15 mouse cellular contexts compared by ENCODE assay signal in the genomic region with DNA sequence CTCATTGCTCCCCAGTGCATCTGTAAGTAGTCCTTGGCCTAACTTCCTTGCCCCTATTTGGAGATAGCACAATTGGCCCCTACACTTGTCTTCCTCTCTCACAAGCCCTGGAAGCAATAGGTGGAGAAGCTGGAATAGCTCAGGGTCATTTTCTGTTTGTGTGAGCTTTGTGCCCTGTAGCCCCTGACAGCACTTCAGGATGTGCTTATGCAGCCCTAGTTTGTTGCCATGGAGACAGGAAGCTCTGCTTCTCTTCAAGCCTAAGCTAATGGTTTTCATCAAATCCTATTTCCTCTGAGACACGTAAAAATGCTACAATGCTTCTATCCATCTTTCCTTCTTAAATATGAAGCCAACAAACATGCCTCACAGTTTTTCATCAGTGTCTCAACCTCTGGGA.
DNase-seq lines count a peak whose midpoint lies in the region; ATAC-seq and TF ChIP-seq lines count a peak whose summit lies in the region.
"Had no signal": no experiment of that assay in that cellular context is flagged by ENCODE, and none has a peak within 500 bp of the region (broad histone marks: within the 10 kb centered on the region; RNA-seq: fewer than 3 reads in every experiment).

No protein-coding gene starts in this region.

- 18% methylated on average over 1 of the region's 1 CpGs for WGBS in heart, embryonic 15.5 days
- 24% methylated on average over 1 of the region's 1 CpGs for WGBS in heart, adult 2 months
- 41% methylated on average over 1 of the region's 1 CpGs for WGBS in neural tube, embryonic 13.5 days
- 13% methylated on average over 1 of the region's 1 CpGs for WGBS in embryonic facial prominence, embryonic 14.5 days
- 40% methylated on average over 1 of the region's 1 CpGs for WGBS in neural tube, embryonic 14.5 days

- no peaks in the 10 kb centered on the region for H3K9me3 ChIP-seq in heart, embryonic 15.5 days (replicated peaks)
- H3K9me3 ChIP-seq in neural tube, embryonic 13.5 days = no peaks in the 10 kb centered on the region
- H3K9me3 ChIP-seq in embryonic facial prominence, embryonic 14.5 days (ENCODE audit: control insufficient read depth, low read length) = no peaks in the 10 kb centered on the region
- no peaks in the 10 kb centered on the region for H3K9me3 ChIP-seq in neural tube, embryonic 14.5 days (ENCODE audit: control insufficient read depth, low read length)
- H3K9me3 ChIP-seq: embryonic facial prominence, embryonic 12.5 days; forebrain, embryonic 13.5 days; liver, embryonic 12.5 days had no signal

- DNase-seq in heart, adult 2 months = no peak
- no peak for DNase-seq in neural tube, embryonic 10.5 days (ENCODE audit: extremely low spot score, low spot score)
- peak; percentile 71 for DNase-seq in embryonic facial prominence, embryonic 14.5 days (ENCODE audit: low spot score)
- DNase-seq in gastrocnemius, adult 8-10 months (ENCODE audit: low spot score in 2 of 2) = no peak
- DNase-seq in left cerebral cortex, adult 18-20 months (ENCODE audit: low spot score in 2 of 2) = no peak
- DNase-seq: cerebellum, adult 2 months; kidney, adult 2 months; lung, postnatal 14 days had no signal

- no peaks in the 10 kb centered on the region for H3K27me3 ChIP-seq in heart, embryonic 15.5 days
- H3K27me3 ChIP-seq in heart, adult 2 months (ENCODE audit: control insufficient read depth, insufficient read depth, low read length) = no peaks in the 10 kb centered on the region
- H3K27me3 ChIP-seq in neural tube, embryonic 13.5 days = no peaks in the 10 kb centered on the region
- H3K27me3 ChIP-seq in embryonic facial prominence, embryonic 14.5 days (replicated peaks; ENCODE audit: control insufficient read depth, insufficient read depth, low read length) = no peaks in the 10 kb centered on the region
- H3K27me3 ChIP-seq in neural tube, embryonic 14.5 days (ENCODE audit: control insufficient read depth, insufficient read depth, low read length) = no peaks in the 10 kb centered on the region
- H3K27me3 ChIP-seq: embryonic facial prominence, embryonic 12.5 days; forebrain, embryonic 13.5 days; liver, embryonic 12.5 days had no signal

- TF ChIP-seq POLR2A in heart, adult 2 months (IDR thresholded peaks at IDR 0.05; ENCODE audit: insufficient read depth, low read depth, low read length) = no peak

- no peak overlapping the region for H3K4me3 ChIP-seq in heart, embryonic 15.5 days
- H3K4me3 ChIP-seq in heart, adult 2 months = no peak overlapping the region
- H3K4me3 ChIP-seq in neural tube, embryonic 13.5 days = no peak overlapping the region
- no peak overlapping the region for H3K4me3 ChIP-seq in embryonic facial prominence, embryonic 14.5 days (ENCODE audit: low read depth, low read length)
- H3K4me3 ChIP-seq in neural tube, embryonic 14.5 days (ENCODE audit: low read depth, low read length) = no peak overlapping the region
- H3K4me3 ChIP-seq: embryonic facial prominence, embryonic 12.5 days; forebrain, embryonic 13.5 days; liver, embryonic 12.5 days had no signal

- no peak for TF ChIP-seq EP300 in heart, adult 2 months (IDR thresholded peaks at IDR 0.05; ENCODE audit: insufficient read depth, low read depth, low read length)

- no peak overlapping the region for H3K9ac ChIP-seq in heart, embryonic 15.5 days
- H3K9ac ChIP-seq in heart, adult 2 months (ENCODE audit: low read depth, low read length) = no peak overlapping the region
- no peak overlapping the region for H3K9ac ChIP-seq in neural tube, embryonic 13.5 days
- no peak overlapping the region for H3K9ac ChIP-seq in embryonic facial prominence, embryonic 14.5 days (ENCODE audit: low read depth, low read length)
- H3K9ac ChIP-seq in neural tube, embryonic 14.5 days (replicated peaks; ENCODE audit: low read depth, low read length) = no peak overlapping the region
- H3K9ac ChIP-seq: embryonic facial prominence, embryonic 12.5 days; forebrain, embryonic 13.5 days; liver, embryonic 12.5 days had no signal

- H3K36me3 ChIP-seq in heart, embryonic 15.5 days = no peaks in the 10 kb centered on the region
- H3K36me3 ChIP-seq in heart, adult 2 months (ENCODE audit: control insufficient read depth, insufficient read depth, low read length) = no peaks in the 10 kb centered on the region
- no peaks in the 10 kb centered on the region for H3K36me3 ChIP-seq in neural tube, embryonic 13.5 days
- no peaks in the 10 kb centered on the region for H3K36me3 ChIP-seq in embryonic facial prominence, embryonic 14.5 days (ENCODE audit: control insufficient read depth, insufficient read depth, low read length)
- no peaks in the 10 kb centered on the region for H3K36me3 ChIP-seq in neural tube, embryonic 14.5 days (ENCODE audit: control insufficient read depth, insufficient read depth, low read length)
- H3K36me3 ChIP-seq: embryonic facial prominence, embryonic 12.5 days; liver, embryonic 12.5 days had no signal

- intact Hi-C loops in heart, adult 2 months (cut with DNase I) = no loop called here

- no peak overlapping the region for H3K4me2 ChIP-seq in heart, embryonic 15.5 days
- no peak overlapping the region for H3K4me2 ChIP-seq in neural tube, embryonic 13.5 days
- no peak overlapping the region for H3K4me2 ChIP-seq in embryonic facial prominence, embryonic 14.5 days (ENCODE audit: low read depth, low read length)
- H3K4me2 ChIP-seq in neural tube, embryonic 14.5 days (ENCODE audit: low read depth, low read length) = no peak overlapping the region
- H3K4me2 ChIP-seq: embryonic facial prominence, embryonic 12.5 days; forebrain, embryonic 13.5 days; liver, embryonic 12.5 days had no signal

- no peak for TF ChIP-seq CTCF in heart, adult 2 months (IDR thresholded peaks at IDR 0.05)

- no peaks in the 10 kb centered on the region for H3K4me1 ChIP-seq in heart, embryonic 15.5 days (replicated peaks)
- no peaks in the 10 kb centered on the region for H3K4me1 ChIP-seq in heart, adult 2 months (ENCODE audit: control insufficient read depth, insufficient read depth, low read length)
- H3K4me1 ChIP-seq in neural tube, embryonic 13.5 days (replicated peaks) = peaks cover 14% of the 10 kb centered on the region
- H3K4me1 ChIP-seq in embryonic facial prominence, embryonic 14.5 days (ENCODE audit: control insufficient read depth, insufficient read depth, low read length) = no peaks in the 10 kb centered on the region
- H3K4me1 ChIP-seq in neural tube, embryonic 14.5 days (ENCODE audit: control insufficient read depth, insufficient read depth, low read length) = 0 out of 2 replicates have a peak, but pooled peaks cover 9% of the 10 kb centered on the region
- H3K4me1 ChIP-seq: forebrain, embryonic 13.5 days; liver, embryonic 12.5 days had no signal

- H3K27ac ChIP-seq in heart, embryonic 15.5 days = no peak overlapping the region
- H3K27ac ChIP-seq in heart, adult 2 months = no peak overlapping the region
- H3K27ac ChIP-seq in neural tube, embryonic 13.5 days (replicated peaks) = 0 out of 2 replicates have a peak overlapping the region, but pooled peaks have one; percentile 46
- H3K27ac ChIP-seq in embryonic facial prominence, embryonic 14.5 days (replicated peaks; ENCODE audit: low read depth, low read length) = no peak overlapping the region
- 0 out of 2 replicates have a peak overlapping the region, but pooled peaks have one; percentile 23 for H3K27ac ChIP-seq in neural tube, embryonic 14.5 days (ENCODE audit: low read depth, low read length)
- H3K27ac ChIP-seq: embryonic facial prominence, embryonic 12.5 days; forebrain, embryonic 13.5 days; liver, embryonic 12.5 days had no signal

- no peaks in the 10 kb centered on the region for H3K79me2 ChIP-seq in heart, adult 2 months (replicated peaks; ENCODE audit: control insufficient read depth, insufficient read depth, low read length)

- 0 out of 2 replicates have a peak, but pooled peaks have one; percentile 64 for ATAC-seq in heart, embryonic 15.5 days (replicated peaks; ENCODE audit: insufficient number of reproducible peaks, insufficient read depth, low FRiP score, low read depth)
- ATAC-seq in neural tube, embryonic 13.5 days (ENCODE audit: low read depth) = no peak
- ATAC-seq in embryonic facial prominence, embryonic 14.5 days (ENCODE audit: low read depth) = no peak; the same call in 1 of the 2 replicates
- ATAC-seq in neural tube, embryonic 14.5 days (ENCODE audit: low read depth) = peak; percentile 78
- ATAC-seq: activated CD4-positive, CD25-positive, alpha-beta regulatory T cell, adult 4 months; forebrain, embryonic 13.5 days; liver, embryonic 12.5 days had no signal

Comparison
In these comparisons a context has a peak if more than half of its experiments do, and no peak if none do; other contexts are left out.
1. ATAC-seq: peak in heart, embryonic 15.5 days (single experiment) and neural tube, embryonic 14.5 days (single experiment); none in neural tube, embryonic 13.5 days (single experiment) and embryonic facial prominence, embryonic 14.5 days (single experiment).
2. H3K27ac ChIP-seq: peak in neural tube, embryonic 13.5 days (single experiment) and neural tube, embryonic 14.5 days (single experiment); none in heart, embryonic 15.5 days (single experiment), heart, adult 2 months (single experiment) and embryonic facial prominence, embryonic 14.5 days (single experiment).